Mouse (Mus musculus) cerebellum, adult 11-12 months (tissue): Measurements from ENCODE around the gene Ptpra.
A peak's percentile ranks its signal among the peaks of the same experiment; 100 is the strongest.

Source experiments
- DNase-seq: peaks from one replicate; pipeline ENCODE4 v3.0.0; 2022

Ptpra gene

GRCm38 (mm10) chr2:130449794-130450433, at the start of gene Ptpra:
Gene Ptpra (plus strand): TSS chr2:130450278.
- DNase-seq = peak; percentile 88

- DNase-seq = no peak
Measured at GRCm38 (mm10) chr2:130401891-130402290, 48.2 kb upstream of the Ptpra start.

- DNase-seq = no peak
Measured at GRCm38 (mm10) chr2:130404939-130405338, 45.1 kb upstream of the Ptpra start, which contains the start of the genes Gm28372 and 1700020A23Rik. Gene Gm28372 (plus strand): TSS chr2:130405239. Gene 1700020A23Rik (plus strand): TSS chr2:130405259.

GRCm38 (mm10) chr2:130406178-130406577, 43.9 kb upstream of the Ptpra start, which contains the start of gene Tmem239:
Gene Tmem239 (plus strand): TSS chr2:130406478.
- DNase-seq = no peak

- DNase-seq = no peak
Measured at GRCm38 (mm10) chr2:130408194-130408593, 41.9 kb upstream of the Ptpra start.

GRCm38 (mm10) chr2:130411558-130412495, 38.3 kb upstream of the Ptpra start:
- DNase-seq = peak; percentile 73

- DNase-seq = no peak
Measured at GRCm38 (mm10) chr2:130412775-130413174, 37.3 kb upstream of the Ptpra start.

GRCm38 (mm10) chr2:130414094-130414856, 35.8 kb upstream of the Ptpra start:
- no peak for DNase-seq

- DNase-seq = peak; percentile 52
Measured at GRCm38 (mm10) chr2:130421781-130422620, 28.1 kb upstream of the Ptpra start.

- DNase-seq = peak; percentile 85
Measured at GRCm38 (mm10) chr2:130423397-130424125, 26.5 kb upstream of the Ptpra start.

GRCm38 (mm10) chr2:130424126-130424853, 25.8 kb upstream of the Ptpra start, which contains the start of the genes Vps16 and Pced1a:
Gene Vps16 (plus strand): TSS chr2:130424339.
Gene Pced1a (minus strand): TSS chr2:130424701.
- DNase-seq = peak; percentile 94

GRCm38 (mm10) chr2:130425112-130425511, 25.0 kb upstream of the Ptpra start:
- no peak for DNase-seq

GRCm38 (mm10) chr2:130429851-130430250, 20.2 kb upstream of the Ptpra start:
- DNase-seq = no peak

GRCm38 (mm10) chr2:130430484-130430883, 19.6 kb upstream of the Ptpra start:
- no peak for DNase-seq

GRCm38 (mm10) chr2:130432157-130432556, 17.9 kb upstream of the Ptpra start:
- DNase-seq = no peak

GRCm38 (mm10) chr2:130433152-130433551, 16.9 kb upstream of the Ptpra start:
- DNase-seq = no peak

GRCm38 (mm10) chr2:130436769-130437168, 13.3 kb upstream of the Ptpra start:
- DNase-seq = no peak

GRCm38 (mm10) chr2:130438861-130439260, 11.2 kb upstream of the Ptpra start:
- no peak for DNase-seq

- DNase-seq = no peak
Measured at GRCm38 (mm10) chr2:130439840-130440480, 10.1 kb upstream of the Ptpra start.

GRCm38 (mm10) chr2:130442162-130442561, 7.9 kb upstream of the Ptpra start:
- DNase-seq = no peak
